Mouse (Mus musculus): Measurements from ENCODE around the gene Clstn2. TPM values are rescaled to one million over a fixed set of nuclear protein-coding genes. Genes with fewer than 3 reads are reported as not detected.

The Clstn2 gene
- polyA plus RNA-seq, 1 experiment from 2014 or later: 1.3 TPM

GRCm38 (mm10) chr9:97599006-97599405 is 434.0 kb downstream of the Clstn2 start:
- DNase-seq (ENCODE audit: low spot score): no peak
- Histone ChIP-seq H3K36me3 (ENCODE audit: control insufficient read depth, insufficient read depth, low read length) (no peaks in the 10 kb centered on the region), H3K27me3 (ENCODE audit: control insufficient read depth, insufficient read depth, low read length) (no peaks in the 10 kb centered on the region), H3K9ac (ENCODE audit: low read length) (no peak overlapping the region), H3K4me1 (ENCODE audit: control insufficient read depth, insufficient read depth, low read length) (no peaks in the 10 kb centered on the region), H3K4me2 (ENCODE audit: low read depth, severe bottlenecking) (no peak overlapping the region), H3K27ac (replicated peaks; ENCODE audit: low read depth, low read length) (no peak overlapping the region), H3K9me3 (ENCODE audit: control insufficient read depth, low read length) (no peaks in the 10 kb centered on the region), H3K4me3 (ENCODE audit: low read depth, low read length) (no peak overlapping the region)
- 92% methylated on average over 3 of the region's 3 CpGs for WGBS
- ATAC-seq (ENCODE audit: insufficient number of reproducible peaks, low FRiP score, low TSS enrichment, low read depth): no peak

- no peaks in the 10 kb centered on the region for H3K4me1 ChIP-seq (ENCODE audit: control insufficient read depth, insufficient read depth, low read length)
- H3K27ac ChIP-seq (replicated peaks; ENCODE audit: low read depth, low read length): no peak overlapping the region
- ATAC-seq (ENCODE audit: insufficient number of reproducible peaks, low FRiP score, low TSS enrichment, low read depth) (no peak), DNase-seq (ENCODE audit: low spot score) (peak; percentile 12)
- 94% methylated on average over 4 of the region's 4 CpGs for WGBS
- H3K27me3 ChIP-seq (ENCODE audit: control insufficient read depth, insufficient read depth, low read length): no peaks in the 10 kb centered on the region
- no peak overlapping the region for H3K9ac ChIP-seq (ENCODE audit: low read length)
- H3K4me2 ChIP-seq (ENCODE audit: low read depth, severe bottlenecking): no peak overlapping the region
- no peaks in the 10 kb centered on the region for H3K36me3 ChIP-seq (ENCODE audit: control insufficient read depth, insufficient read depth, low read length)
- no peaks in the 10 kb centered on the region for H3K9me3 ChIP-seq (ENCODE audit: control insufficient read depth, low read length)
- no peak overlapping the region for H3K4me3 ChIP-seq (ENCODE audit: low read depth, low read length)
Observed at GRCm38 (mm10) chr9:97590712-97591111, 442.3 kb downstream of the Clstn2 start.

GRCm38 (mm10) chr9:97570881-97571280 is 462.1 kb downstream of the Clstn2 start:
- DNase-seq (ENCODE audit: low spot score) (no peak), ATAC-seq (ENCODE audit: insufficient number of reproducible peaks, low FRiP score, low TSS enrichment, low read depth) (no peak)
- no peak overlapping the region for H3K9ac ChIP-seq (ENCODE audit: low read length)
- H3K27me3 ChIP-seq (ENCODE audit: control insufficient read depth, insufficient read depth, low read length): no peaks in the 10 kb centered on the region
- no peaks in the 10 kb centered on the region for H3K9me3 ChIP-seq (ENCODE audit: control insufficient read depth, low read length)
- no peaks in the 10 kb centered on the region for H3K4me1 ChIP-seq (ENCODE audit: control insufficient read depth, insufficient read depth, low read length)
- no peaks in the 10 kb centered on the region for H3K36me3 ChIP-seq (ENCODE audit: control insufficient read depth, insufficient read depth, low read length)
- no peak overlapping the region for H3K4me3 ChIP-seq (ENCODE audit: low read depth, low read length)
- H3K27ac ChIP-seq (replicated peaks; ENCODE audit: low read depth, low read length): no peak overlapping the region
- no peak overlapping the region for H3K4me2 ChIP-seq (ENCODE audit: low read depth, severe bottlenecking)
- 88% methylated on average over 7 of the region's 7 CpGs for WGBS

- no peaks in the 10 kb centered on the region for H3K36me3 ChIP-seq (ENCODE audit: control insufficient read depth, insufficient read depth, low read length)
- H3K27me3 ChIP-seq (ENCODE audit: control insufficient read depth, insufficient read depth, low read length): no peaks in the 10 kb centered on the region
- no peaks in the 10 kb centered on the region for H3K9me3 ChIP-seq (ENCODE audit: control insufficient read depth, low read length)
- H3K4me3 ChIP-seq (ENCODE audit: low read depth, low read length): no peak overlapping the region
- no peak for DNase-seq (ENCODE audit: low spot score)
- no peak overlapping the region for H3K9ac ChIP-seq (ENCODE audit: low read length)
- WGBS: 89% methylated on average over 6 of the region's 6 CpGs
- no peaks in the 10 kb centered on the region for H3K4me1 ChIP-seq (ENCODE audit: control insufficient read depth, insufficient read depth, low read length)
- no peak overlapping the region for H3K4me2 ChIP-seq (ENCODE audit: low read depth, severe bottlenecking)
- no peak overlapping the region for H3K27ac ChIP-seq (replicated peaks; ENCODE audit: low read depth, low read length)
- no peak for ATAC-seq (ENCODE audit: insufficient number of reproducible peaks, low FRiP score, low TSS enrichment, low read depth)
Observed at GRCm38 (mm10) chr9:97563121-97563520, 469.9 kb downstream of the Clstn2 start.

GRCm38 (mm10) chr9:97544359-97544758 is 488.6 kb downstream of the Clstn2 start:
- H3K27ac ChIP-seq (replicated peaks; ENCODE audit: low read depth, low read length): no peak overlapping the region
- WGBS: 91% methylated on average over 4 of the region's 4 CpGs
- no peak for ATAC-seq (ENCODE audit: insufficient number of reproducible peaks, low FRiP score, low TSS enrichment, low read depth)
- H3K27me3 ChIP-seq (ENCODE audit: control insufficient read depth, insufficient read depth, low read length): no peaks in the 10 kb centered on the region
- H3K4me1 ChIP-seq (ENCODE audit: control insufficient read depth, insufficient read depth, low read length): no peaks in the 10 kb centered on the region
- H3K9ac ChIP-seq (ENCODE audit: low read length): no peak overlapping the region
- no peak overlapping the region for H3K4me2 ChIP-seq (ENCODE audit: low read depth, severe bottlenecking)
- no peaks in the 10 kb centered on the region for H3K9me3 ChIP-seq (ENCODE audit: control insufficient read depth, low read length)
- DNase-seq (ENCODE audit: low spot score): no peak
- no peak overlapping the region for H3K4me3 ChIP-seq (ENCODE audit: low read depth, low read length)
- no peaks in the 10 kb centered on the region for H3K36me3 ChIP-seq (ENCODE audit: control insufficient read depth, insufficient read depth, low read length)

GRCm38 (mm10) chr9:97541419-97541818 is 491.6 kb downstream of the Clstn2 start:
- DNase-seq (ENCODE audit: low spot score): no peak
- Histone ChIP-seq H3K4me3 (ENCODE audit: low read depth, low read length) (no peak overlapping the region), H3K4me1 (ENCODE audit: control insufficient read depth, insufficient read depth, low read length) (no peaks in the 10 kb centered on the region), H3K36me3 (ENCODE audit: control insufficient read depth, insufficient read depth, low read length) (no peaks in the 10 kb centered on the region), H3K9me3 (ENCODE audit: control insufficient read depth, low read length) (no peaks in the 10 kb centered on the region), H3K27me3 (ENCODE audit: control insufficient read depth, insufficient read depth, low read length) (no peaks in the 10 kb centered on the region), H3K4me2 (ENCODE audit: low read depth, severe bottlenecking) (no peak overlapping the region), H3K9ac (ENCODE audit: low read length) (no peak overlapping the region), H3K27ac (replicated peaks; ENCODE audit: low read depth, low read length) (no peak overlapping the region)
- no peak for ATAC-seq (ENCODE audit: insufficient number of reproducible peaks, low FRiP score, low TSS enrichment, low read depth)
- WGBS: 88% methylated on average over 6 of the region's 6 CpGs

- Histone ChIP-seq H3K36me3 (ENCODE audit: control insufficient read depth, insufficient read depth, low read length) (no peaks in the 10 kb centered on the region), H3K27ac (replicated peaks; ENCODE audit: low read depth, low read length) (no peak overlapping the region), H3K4me2 (ENCODE audit: low read depth, severe bottlenecking) (no peak overlapping the region), H3K9ac (ENCODE audit: low read length) (no peak overlapping the region), H3K4me1 (ENCODE audit: control insufficient read depth, insufficient read depth, low read length) (no peaks in the 10 kb centered on the region), H3K27me3 (ENCODE audit: control insufficient read depth, insufficient read depth, low read length) (no peaks in the 10 kb centered on the region), H3K4me3 (ENCODE audit: low read depth, low read length) (no peak overlapping the region), H3K9me3 (ENCODE audit: control insufficient read depth, low read length) (no peaks in the 10 kb centered on the region)
- 77% methylated on average over 8 of the region's 8 CpGs for WGBS
- DNase-seq (ENCODE audit: low spot score) (no peak), ATAC-seq (ENCODE audit: insufficient number of reproducible peaks, low FRiP score, low TSS enrichment, low read depth) (no peak)
Observed at GRCm38 (mm10) chr9:97538075-97538779, 494.8 kb downstream of the Clstn2 start.

- no peak overlapping the region for H3K4me2 ChIP-seq (ENCODE audit: low read depth, severe bottlenecking)
- no peak overlapping the region for H3K9ac ChIP-seq (ENCODE audit: low read length)
- no peaks in the 10 kb centered on the region for H3K36me3 ChIP-seq (ENCODE audit: control insufficient read depth, insufficient read depth, low read length)
- H3K4me3 ChIP-seq (ENCODE audit: low read depth, low read length): no peak overlapping the region
- no peaks in the 10 kb centered on the region for H3K4me1 ChIP-seq (ENCODE audit: control insufficient read depth, insufficient read depth, low read length)
- H3K27me3 ChIP-seq (ENCODE audit: control insufficient read depth, insufficient read depth, low read length): no peaks in the 10 kb centered on the region
- WGBS: 92% methylated on average over 2 of the region's 2 CpGs
- no peak for DNase-seq (ENCODE audit: low spot score)
- no peak for ATAC-seq (ENCODE audit: insufficient number of reproducible peaks, low FRiP score, low TSS enrichment, low read depth)
- H3K27ac ChIP-seq (replicated peaks; ENCODE audit: low read depth, low read length): no peak overlapping the region
- H3K9me3 ChIP-seq (ENCODE audit: control insufficient read depth, low read length): no peaks in the 10 kb centered on the region
Observed at GRCm38 (mm10) chr9:97534196-97534595, 498.8 kb downstream of the Clstn2 start.

- H3K27me3 ChIP-seq (ENCODE audit: control insufficient read depth, insufficient read depth, low read length): no peaks in the 10 kb centered on the region
- no peak overlapping the region for H3K4me3 ChIP-seq (ENCODE audit: low read depth, low read length)
- H3K27ac ChIP-seq (replicated peaks; ENCODE audit: low read depth, low read length): no peak overlapping the region
- no peak for ATAC-seq (ENCODE audit: insufficient number of reproducible peaks, low FRiP score, low TSS enrichment, low read depth)
- 66% methylated on average over 3 of the region's 3 CpGs for WGBS
- H3K36me3 ChIP-seq (ENCODE audit: control insufficient read depth, insufficient read depth, low read length): no peaks in the 10 kb centered on the region
- H3K9ac ChIP-seq (ENCODE audit: low read length): no peak overlapping the region
- no peaks in the 10 kb centered on the region for H3K9me3 ChIP-seq (ENCODE audit: control insufficient read depth, low read length)
- H3K4me2 ChIP-seq (ENCODE audit: low read depth, severe bottlenecking): no peak overlapping the region
- no peak for DNase-seq (ENCODE audit: low spot score)
- H3K4me1 ChIP-seq (ENCODE audit: control insufficient read depth, insufficient read depth, low read length): no peaks in the 10 kb centered on the region
Observed at GRCm38 (mm10) chr9:97533306-97533705, 499.7 kb downstream of the Clstn2 start.

Data from limb, embryonic 11.5 days (tissue).